Mouse (Mus musculus): ENCODE results near the gene Tom1. TPM values are rescaled to one million over a fixed set of nuclear protein-coding genes. Genes with fewer than 3 reads are reported as not detected.

Tom1 gene
- total RNA-seq, 2 experiments from 2014 or later, result 34.4 to 42.1 TPM

GRCm38 (mm10) chr8:75035640-75036039, 2.1 kb downstream of the Tom1 start:
- DNase-seq (ENCODE audit: extremely low spot score in 1 of 2, low spot score in 2 of 2), result no peak
- intact Hi-C loops (cut with DNase I), result no loop called here

- DNase-seq (ENCODE audit: extremely low spot score in 1 of 2, low spot score in 2 of 2), result no peak
- intact Hi-C loops (cut with DNase I), result no loop called here
These were observed 5.0 kb downstream of the Tom1 start for GRCm38 (mm10) chr8:75038497-75038896.

- DNase-seq (ENCODE audit: extremely low spot score in 1 of 2, low spot score in 2 of 2), result no peak
- intact Hi-C loops (cut with DNase I), result no loop called here
These were observed 6.2 kb downstream of the Tom1 start for GRCm38 (mm10) chr8:75039754-75040153.

- DNase-seq (ENCODE audit: extremely low spot score in 1 of 2, low spot score in 2 of 2), result no peak
- intact Hi-C loops (cut with DNase I), result no loop called here
These were observed 8.7 kb downstream of the Tom1 start for GRCm38 (mm10) chr8:75042171-75042570.

- no peak for DNase-seq (ENCODE audit: extremely low spot score in 1 of 2, low spot score in 2 of 2)
These were observed 9.5 kb downstream of the Tom1 start for GRCm38 (mm10) chr8:75042974-75043373.

GRCm38 (mm10) chr8:75046303-75046702, 12.8 kb downstream of the Tom1 start:
- no peak for DNase-seq (ENCODE audit: extremely low spot score in 1 of 2, low spot score in 2 of 2)
- intact Hi-C loops (cut with DNase I), result no loop called here

More at GRCm38 (mm10) chr8:75042974-75043373, 9.5 kb downstream of the Tom1 start:
- intact Hi-C loops (cut with DNase I), result no loop called here

- DNase-seq (ENCODE audit: extremely low spot score in 1 of 2, low spot score in 2 of 2), result no peak
- intact Hi-C loops (cut with DNase I), result no loop called here
These were observed 14.3 kb downstream of the Tom1 start for GRCm38 (mm10) chr8:75047784-75048183.

- intact Hi-C loops (cut with DNase I), result no loop called here
- no peak for DNase-seq (ENCODE audit: extremely low spot score in 1 of 2, low spot score in 2 of 2)
These were observed 19.8 kb downstream of the Tom1 start for GRCm38 (mm10) chr8:75053342-75053741.

- no peak for DNase-seq (ENCODE audit: extremely low spot score in 1 of 2, low spot score in 2 of 2)
- intact Hi-C loops (cut with DNase I), result no loop called here
These were observed 22.2 kb downstream of the Tom1 start for GRCm38 (mm10) chr8:75055673-75056072.

GRCm38 (mm10) chr8:75060022-75060421, 26.5 kb downstream of the Tom1 start:
- no peak for DNase-seq (ENCODE audit: extremely low spot score in 1 of 2, low spot score in 2 of 2)
- intact Hi-C loops (cut with DNase I), result no loop called here

- intact Hi-C loops (cut with DNase I), result no loop called here
- DNase-seq (ENCODE audit: extremely low spot score in 1 of 2, low spot score in 2 of 2), result no peak
These were observed 27.3 kb downstream of the Tom1 start for GRCm38 (mm10) chr8:75060815-75061214.

- DNase-seq (ENCODE audit: extremely low spot score in 1 of 2, low spot score in 2 of 2), result peak in 1 of 2 experiments; percentile 25
- intact Hi-C loops (cut with DNase I), result no loop called here
These were observed 29.8 kb downstream of the Tom1 start for GRCm38 (mm10) chr8:75063290-75063689.

GRCm38 (mm10) chr8:75064790-75065189, 31.3 kb downstream of the Tom1 start:
- intact Hi-C loops (cut with DNase I), result no loop called here
- DNase-seq (ENCODE audit: extremely low spot score in 1 of 2, low spot score in 2 of 2), result no peak

- no peak for DNase-seq (ENCODE audit: extremely low spot score in 1 of 2, low spot score in 2 of 2)
- intact Hi-C loops (cut with DNase I), result no loop called here
These were observed 33.8 kb downstream of the Tom1 start for GRCm38 (mm10) chr8:75067287-75067686.

GRCm38 (mm10) chr8:75070297-75070696, 36.8 kb downstream of the Tom1 start:
- intact Hi-C loops (cut with DNase I), result loop anchor here (5.0 kb wide), 1 partner anchor 162 kb away; no protein-coding TSS in a partner anchor
- no peak for DNase-seq (ENCODE audit: extremely low spot score in 1 of 2, low spot score in 2 of 2)

- DNase-seq (ENCODE audit: extremely low spot score in 1 of 2, low spot score in 2 of 2), result peak; percentile 70 to 84
- intact Hi-C loops (cut with DNase I), result loop anchor here (1.0 to 5.0 kb wide), 4 partner anchors 37 to 201 kb away; partner anchors contain the start of gene Mcm5
These were observed 38.3 kb downstream of the Tom1 start for GRCm38 (mm10) chr8:75071627-75072346.

- DNase-seq (ENCODE audit: extremely low spot score in 1 of 2, low spot score in 2 of 2), result no peak
- intact Hi-C loops (cut with DNase I), result loop anchor here (5.0 kb wide), 1 partner anchor 157 kb away; no protein-coding TSS in a partner anchor
These were observed 41.4 kb downstream of the Tom1 start for GRCm38 (mm10) chr8:75074876-75075275.

- no peak for DNase-seq (ENCODE audit: extremely low spot score in 1 of 2, low spot score in 2 of 2)
- intact Hi-C loops (cut with DNase I), result no loop called here
These were observed 44.7 kb downstream of the Tom1 start for GRCm38 (mm10) chr8:75078215-75078614.

GRCm38 (mm10) chr8:75078851-75079250, 45.3 kb downstream of the Tom1 start:
- intact Hi-C loops (cut with DNase I), result no loop called here

GRCm38 (mm10) chr8:75081364-75082040, 48.0 kb downstream of the Tom1 start:
- DNase-seq (ENCODE audit: extremely low spot score in 1 of 2, low spot score in 2 of 2), result no peak
- intact Hi-C loops (cut with DNase I), result no loop called here

More at GRCm38 (mm10) chr8:75078851-75079250, 45.3 kb downstream of the Tom1 start:
- no peak for DNase-seq (ENCODE audit: extremely low spot score in 1 of 2, low spot score in 2 of 2)

Measured in left cerebral cortex, postnatal 10 days (tissue).